ENCODE assay signal across 9 mouse cellular contexts in the genomic region with DNA sequence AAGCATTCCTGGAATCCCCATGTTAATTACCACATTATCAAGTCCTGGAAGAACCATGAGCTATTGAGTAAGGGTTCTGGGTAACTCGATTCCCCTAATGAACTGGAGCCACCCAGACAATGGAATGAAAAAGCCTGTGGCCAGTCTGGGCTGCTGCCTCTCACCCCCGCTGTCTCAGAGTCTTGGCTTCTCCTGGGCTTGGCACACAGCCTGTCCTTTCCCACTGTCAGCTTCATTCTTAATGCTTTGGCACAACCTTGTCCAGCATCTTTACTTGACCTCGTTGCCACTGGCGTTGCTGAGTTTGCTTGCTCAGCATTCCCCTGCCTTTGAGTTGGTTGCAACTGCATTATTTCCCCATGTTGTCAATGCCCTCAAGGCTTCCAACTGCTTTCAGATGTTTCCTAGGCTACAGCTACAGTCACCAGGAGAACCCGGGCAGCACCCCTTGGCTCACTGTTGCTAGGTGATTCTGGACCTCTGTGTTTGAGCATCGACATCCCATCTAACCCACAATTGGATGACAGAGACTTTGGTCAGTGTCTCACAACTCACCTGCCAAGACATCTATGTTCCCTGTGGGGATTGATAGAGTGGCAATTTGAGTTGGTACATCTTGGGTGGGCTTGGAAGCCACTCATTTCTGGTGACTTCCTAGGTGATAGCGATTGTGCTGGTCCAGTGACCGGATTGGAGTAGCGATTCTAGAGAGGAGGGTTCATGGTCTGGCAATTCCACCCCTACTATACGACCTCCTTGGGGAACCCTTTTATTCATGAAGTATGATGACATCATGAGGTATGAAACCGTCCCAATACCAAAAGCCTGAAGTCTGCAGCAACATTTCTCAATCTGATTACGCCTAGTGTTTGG.
DNase-seq lines count a peak whose midpoint lies in the region; ATAC-seq lines count a peak whose summit lies in the region.
"Had no signal": no experiment of that assay in that cellular context is flagged by ENCODE, and none has a peak within 500 bp of the region (broad histone marks: within the 10 kb centered on the region; RNA-seq: fewer than 3 reads in every experiment).

No protein-coding gene starts in this region.

- no peak overlapping the region for H3K4me2 ChIP-seq in hindbrain, embryonic 13.5 days
- H3K4me2 ChIP-seq in kidney, embryonic 15.5 days = no peak overlapping the region
- H3K4me2 ChIP-seq: lung, embryonic 15.5 days had no signal

- no peaks in the 10 kb centered on the region for H3K9me3 ChIP-seq in hindbrain, embryonic 13.5 days
- no peaks in the 10 kb centered on the region for H3K9me3 ChIP-seq in kidney, embryonic 15.5 days (replicated peaks)
- H3K9me3 ChIP-seq: lung, embryonic 15.5 days had no signal

- H3K36me3 ChIP-seq in hindbrain, embryonic 13.5 days = no peaks in the 10 kb centered on the region
- no peaks in the 10 kb centered on the region for H3K36me3 ChIP-seq in kidney, embryonic 15.5 days
- H3K36me3 ChIP-seq: lung, embryonic 15.5 days had no signal

- H3K27ac ChIP-seq in hindbrain, embryonic 13.5 days = no peak overlapping the region; the same call in 1 of the 2 replicates
- no peak overlapping the region for H3K27ac ChIP-seq in kidney, embryonic 15.5 days
- H3K27ac ChIP-seq: lung, embryonic 15.5 days had no signal

- peak; percentile 76 for ATAC-seq in hindbrain, embryonic 13.5 days (ENCODE audit: low FRiP score)
- ATAC-seq in erythroid progenitor cell, adult 5-6 weeks (replicated peaks; ENCODE audit: low FRiP score, poor library complexity, severe bottlenecking) = no peak
- ATAC-seq in kidney, embryonic 15.5 days (replicated peaks; ENCODE audit: low FRiP score) = no peak

- H3K4me1 ChIP-seq in hindbrain, embryonic 13.5 days (replicated peaks) = peaks cover 23% of the 10 kb centered on the region
- peaks cover 12% of the 10 kb centered on the region for H3K4me1 ChIP-seq in kidney, embryonic 15.5 days

- no peak overlapping the region for H3K4me3 ChIP-seq in hindbrain, embryonic 13.5 days
- no peak overlapping the region for H3K4me3 ChIP-seq in kidney, embryonic 15.5 days (replicated peaks)
- H3K4me3 ChIP-seq: lung, embryonic 15.5 days had no signal

- 63% methylated on average over 12 of the region's 12 CpGs for WGBS in hindbrain, embryonic 13.5 days
- WGBS in kidney, embryonic 15.5 days = 83% methylated on average over 12 of the region's 12 CpGs

- no peaks in the 10 kb centered on the region for H3K27me3 ChIP-seq in hindbrain, embryonic 13.5 days
- H3K27me3 ChIP-seq in kidney, embryonic 15.5 days = no peaks in the 10 kb centered on the region
- H3K27me3 ChIP-seq: lung, embryonic 15.5 days had no signal

- no peak overlapping the region for H3K9ac ChIP-seq in hindbrain, embryonic 13.5 days
- no peak overlapping the region for H3K9ac ChIP-seq in kidney, embryonic 15.5 days
- H3K9ac ChIP-seq: lung, embryonic 15.5 days had no signal

- DNase-seq in adrenal gland, postnatal 14 days = peak; percentile 6
- no peak for DNase-seq in adrenal gland, postnatal 25 days
- peak; percentile 49 for DNase-seq in 3T3-L1 (ENCODE audit: low read depth, low spot score)
- DNase-seq in frontal cortex, postnatal 10 days (ENCODE audit: low spot score in 2 of 2) = peak; percentile 40 to 41
- DNase-seq in ovary, postnatal 10 days (ENCODE audit: low spot score) = no peak

Comparison
In these comparisons a context has a peak if more than half of its experiments do, and no peak if none do; other contexts are left out.
1. DNase-seq: peak in adrenal gland, postnatal 14 days (single experiment), 3T3-L1 (single experiment) and frontal cortex, postnatal 10 days (2 of 2); none in adrenal gland, postnatal 25 days (single experiment) and ovary, postnatal 10 days (single experiment).